12 mouse cellular contexts compared by ENCODE assay signal in genomic region chr1:138982611-138983010, GRCm38 (mm10). TPM values are rescaled to one million over a fixed set of nuclear protein-coding genes. Genes with fewer than 3 reads are reported as not detected.
A peak's percentile ranks its signal among the peaks of the same experiment; 100 is the strongest.
DNase-seq lines count a peak whose midpoint lies in the region; ATAC-seq and TF ChIP-seq lines count a peak whose summit lies in the region.
"Had no signal": no experiment of that assay in that cellular context is flagged by ENCODE, and none has a peak within 500 bp of the region (broad histone marks: within the 10 kb centered on the region; RNA-seq: fewer than 3 reads in every experiment).

No protein-coding gene starts in this region.

- peak overlapping the region; percentile 44 for H3K9ac ChIP-seq in heart, adult 2 months (ENCODE audit: low read depth, low read length)
- H3K9ac ChIP-seq in liver, postnatal 0 days (replicated peaks) = no peak overlapping the region
- no peak overlapping the region for H3K9ac ChIP-seq in liver, embryonic 11.5 days (ENCODE audit: low read depth, low read length)
- no peak overlapping the region for H3K9ac ChIP-seq in kidney, embryonic 14.5 days (ENCODE audit: low read depth, low read length)

- DNase-seq in heart, adult 2 months = no peak
- no peak for DNase-seq in heart, embryonic 10.5 days (ENCODE audit: low spot score)
- DNase-seq in liver, postnatal 0 days = no peak
- DNase-seq in liver, embryonic 11.5 days (ENCODE audit: low spot score) = no peak
- no peak for DNase-seq in layer of hippocampus, adult 9-10 months (ENCODE audit: low spot score)
- DNase-seq: gastrocnemius, postnatal 14 days; kidney, adult 18-20 months; thymus, adult 18-20 months had no signal

- peak overlapping the region; percentile 81 for H3K27ac ChIP-seq in heart, adult 2 months
- H3K27ac ChIP-seq in heart, embryonic 10.5 days = no peak overlapping the region
- 0 out of 2 replicates have a peak overlapping the region, but pooled peaks have one; percentile 24 for H3K27ac ChIP-seq in liver, postnatal 0 days (ENCODE audit: low read depth)
- no peak overlapping the region for H3K27ac ChIP-seq in liver, embryonic 11.5 days (ENCODE audit: low read depth, low read length)
- peak overlapping the region; percentile 74 for H3K27ac ChIP-seq in brown adipose tissue, adult 24 weeks (replicated peaks; ENCODE audit: low read depth, low read length)
- no peak overlapping the region for H3K27ac ChIP-seq in kidney, embryonic 14.5 days (ENCODE audit: low read depth, low read length)

- no peaks in the 10 kb centered on the region; the same call in 1 of the 2 replicates for H3K79me2 ChIP-seq in heart, adult 2 months (replicated peaks; ENCODE audit: control insufficient read depth, insufficient read depth, low read length)

- peaks cover 5% of the 10 kb centered on the region; the same call in 1 of the 2 replicates for H3K36me3 ChIP-seq in heart, adult 2 months (ENCODE audit: control insufficient read depth, insufficient read depth, low read length)
- H3K36me3 ChIP-seq in heart, embryonic 10.5 days = no peaks in the 10 kb centered on the region
- no peaks in the 10 kb centered on the region for H3K36me3 ChIP-seq in liver, postnatal 0 days (replicated peaks; ENCODE audit: insufficient read depth, low read length)
- H3K36me3 ChIP-seq in liver, embryonic 11.5 days (ENCODE audit: control insufficient read depth, insufficient read depth, low read length) = no peaks in the 10 kb centered on the region
- H3K36me3 ChIP-seq in kidney, embryonic 14.5 days (ENCODE audit: control insufficient read depth, insufficient read depth, low read length) = no peaks in the 10 kb centered on the region

- TF ChIP-seq CTCF in heart, adult 2 months (IDR thresholded peaks at IDR 0.05) = no peak
- no peak for TF ChIP-seq CTCF in liver, postnatal 0 days (IDR thresholded peaks at IDR 0.05; ENCODE audit: low read depth)

- TF ChIP-seq POLR2A in heart, adult 2 months (IDR thresholded peaks at IDR 0.05; ENCODE audit: insufficient read depth, low read depth, low read length) = no peak

- H3K4me3 ChIP-seq in heart, adult 2 months = peak overlapping the region; percentile 37
- no peak overlapping the region for H3K4me3 ChIP-seq in heart, embryonic 10.5 days
- H3K4me3 ChIP-seq in liver, postnatal 0 days (ENCODE audit: low read depth, low read length) = no peak overlapping the region
- H3K4me3 ChIP-seq in liver, embryonic 11.5 days (ENCODE audit: low read depth, low read length) = no peak overlapping the region
- peak overlapping the region; percentile 43 for H3K4me3 ChIP-seq in brown adipose tissue, adult 24 weeks (ENCODE audit: insufficient read depth, low read depth, low read length)
- no peak overlapping the region for H3K4me3 ChIP-seq in kidney, embryonic 14.5 days (ENCODE audit: low read length)
- H3K4me3 ChIP-seq: erythroblast, embryonic 14.5 days had no signal

- H3K9me3 ChIP-seq in heart, embryonic 10.5 days = no peaks in the 10 kb centered on the region
- no peaks in the 10 kb centered on the region for H3K9me3 ChIP-seq in liver, postnatal 0 days (ENCODE audit: low read length)
- H3K9me3 ChIP-seq in liver, embryonic 11.5 days (ENCODE audit: control insufficient read depth, low read length) = no peaks in the 10 kb centered on the region
- no peaks in the 10 kb centered on the region for H3K9me3 ChIP-seq in kidney, embryonic 14.5 days (ENCODE audit: control insufficient read depth, low read length)

- no peak for ATAC-seq in liver, postnatal 0 days
- ATAC-seq in liver, embryonic 11.5 days (replicated peaks; ENCODE audit: low FRiP score) = no peak
- 0 out of 2 replicates have a peak, but pooled peaks have one; percentile 7 for ATAC-seq in megakaryocyte, adult 5-6 weeks (ENCODE audit: poor library complexity, severe bottlenecking)
- no peak for ATAC-seq in kidney, embryonic 14.5 days (ENCODE audit: low FRiP score, low TSS enrichment)

- TF ChIP-seq EP300 in heart, adult 2 months (IDR thresholded peaks at IDR 0.05; ENCODE audit: insufficient read depth, low read depth, low read length) = no peak
- no peak for TF ChIP-seq EP300 in liver, postnatal 0 days (IDR thresholded peaks at IDR 0.05; ENCODE audit: low read depth)

- peaks cover 19% of the 10 kb centered on the region for H3K4me1 ChIP-seq in heart, adult 2 months (ENCODE audit: control insufficient read depth, insufficient read depth, low read length)
- H3K4me1 ChIP-seq in heart, embryonic 10.5 days = peaks cover 11% of the 10 kb centered on the region; the same call in 1 of the 2 replicates
- H3K4me1 ChIP-seq in liver, postnatal 0 days (ENCODE audit: insufficient read depth) = 0 out of 2 replicates have a peak, but pooled peaks cover 3% of the 10 kb centered on the region
- no peaks in the 10 kb centered on the region for H3K4me1 ChIP-seq in liver, embryonic 11.5 days (replicated peaks; ENCODE audit: control insufficient read depth, insufficient read depth, low read length)
- peaks cover 15% of the 10 kb centered on the region for H3K4me1 ChIP-seq in brown adipose tissue, adult 24 weeks (ENCODE audit: control insufficient read depth, insufficient read depth, insufficient read length, low read length)
- H3K4me1 ChIP-seq in kidney, embryonic 14.5 days (ENCODE audit: control insufficient read depth, insufficient read depth, low read length) = no peaks in the 10 kb centered on the region

- H3K27me3 ChIP-seq in heart, adult 2 months (ENCODE audit: control insufficient read depth, insufficient read depth, low read length) = no peaks in the 10 kb centered on the region
- no peaks in the 10 kb centered on the region for H3K27me3 ChIP-seq in heart, embryonic 10.5 days (ENCODE audit: insufficient read depth, poor library complexity, severe bottlenecking)
- no peaks in the 10 kb centered on the region for H3K27me3 ChIP-seq in liver, postnatal 0 days (ENCODE audit: insufficient read depth, low read length)
- H3K27me3 ChIP-seq in liver, embryonic 11.5 days (replicated peaks; ENCODE audit: control insufficient read depth, insufficient read depth, low read length) = no peaks in the 10 kb centered on the region
- no peaks in the 10 kb centered on the region for H3K27me3 ChIP-seq in kidney, embryonic 14.5 days (ENCODE audit: control insufficient read depth, insufficient read depth, low read length)

- H3K4me2 ChIP-seq in liver, postnatal 0 days (ENCODE audit: low read depth, low read length) = no peak overlapping the region; the same call in 1 of the 2 replicates
- no peak overlapping the region for H3K4me2 ChIP-seq in liver, embryonic 11.5 days
- H3K4me2 ChIP-seq in kidney, embryonic 14.5 days (replicated peaks; ENCODE audit: low read depth, low read length) = no peak overlapping the region

- intact Hi-C loops in heart, adult 2 months (cut with DNase I) = loop anchor here (2.0 kb wide), 1 partner anchor 20 kb away; the partner anchor contains the start of gene Dennd1b

- 39% methylated on average over 5 of the region's 5 CpGs for WGBS in heart, adult 2 months
- 72% methylated on average over 5 of the region's 5 CpGs for WGBS in heart, embryonic 10.5 days
- WGBS in liver, postnatal 0 days (ENCODE audit: insufficient replicate concordance) = 56% methylated on average over 5 of the region's 5 CpGs
- WGBS in liver, embryonic 11.5 days = 82% methylated on average over 5 of the region's 5 CpGs
- 72% methylated on average over 5 of the region's 5 CpGs for WGBS in kidney, embryonic 14.5 days

RNA-seq across cellular contexts. Expression of gene Dennd1b, which starts 19.4 kb away (rescaled TPM):
- total RNA-seq in heart, adult 2 months (2021) = 10 to 100 TPM; 22.3 to 23.7 TPM
- 6.4 and 17.1 TPM in 2 replicates for polyA plus RNA-seq in heart, adult 2 months (2012; rRNA removed)
- polyA plus RNA-seq in heart, embryonic 10.5 days (2016; fragmentation: Nextera tagmentation; extraction: Ambion mirVana) = 9.3 and 11.2 TPM in 2 replicates
- polyA plus RNA-seq in liver, postnatal 0 days (2015; fragmentation: Nextera tagmentation; extraction: Ambion mirVana) = 6.5 and 8.4 TPM in 2 replicates
- 5.4 and 8.0 TPM in 2 replicates for polyA plus RNA-seq in liver, embryonic 11.5 days (2014; fragmentation: Nextera tagmentation; extraction: Ambion mirVana)
- polyA plus RNA-seq in brown adipose tissue, adult 24 weeks (2012; ENCODE audit: insufficient read depth, insufficient read length, missing spikeins) = 2.8 and 4.2 TPM in 2 replicates
- total RNA-seq in megakaryocyte, adult 5-6 weeks (2015) = 26.2 and 28.1 TPM in 2 replicates
- 21.0 and 26.8 TPM in 2 replicates for total RNA-seq in megakaryocyte, adult 5-6 weeks (2017)
- 10.7 and 13.1 TPM in 2 replicates for polyA plus RNA-seq in kidney, embryonic 14.5 days (2014; fragmentation: Nextera tagmentation; extraction: Ambion mirVana)
- polyA plus RNA-seq: erythroblast, embryonic 14.5 days had no signal

Comparison
In these comparisons a context has a peak if more than half of its experiments do, and no peak if none do; other contexts are left out.
1. H3K27ac ChIP-seq: peak in heart, adult 2 months (single experiment), liver, postnatal 0 days (single experiment) and brown adipose tissue, adult 24 weeks (single experiment); none in heart, embryonic 10.5 days (single experiment), liver, embryonic 11.5 days (single experiment) and kidney, embryonic 14.5 days (single experiment).
2. H3K4me3 ChIP-seq: peak in heart, adult 2 months (single experiment) and brown adipose tissue, adult 24 weeks (single experiment); none in heart, embryonic 10.5 days (single experiment), liver, postnatal 0 days (single experiment), liver, embryonic 11.5 days (single experiment) and kidney, embryonic 14.5 days (single experiment).